ENCODE assay signal across 9 mouse cellular contexts in genomic region chr2:157341554-157342270, GRCm38 (mm10). TPM values are rescaled to one million over a fixed set of nuclear protein-coding genes. Genes with fewer than 3 reads are reported as not detected.
DNase-seq lines count a peak whose midpoint lies in the region; ATAC-seq lines count a peak whose summit lies in the region.
"Had no signal": no experiment of that assay in that cellular context is flagged by ENCODE, and none has a peak within 500 bp of the region (broad histone marks: within the 10 kb centered on the region; RNA-seq: fewer than 3 reads in every experiment).

No protein-coding gene starts in this region.

- no peak overlapping the region for H3K4me2 ChIP-seq in kidney, embryonic 14.5 days (replicated peaks; ENCODE audit: low read depth, low read length)
- H3K4me2 ChIP-seq in limb, embryonic 13.5 days (replicated peaks): no peak overlapping the region

- DNase-seq in kidney, adult 18-20 months: peak; percentile 68
- no peak for DNase-seq in kidney, adult 11 months
- DNase-seq in cerebellum, postnatal 25 days: peak; percentile 76 to 81
- DNase-seq in frontal cortex, postnatal 25 days (ENCODE audit: low spot score in 2 of 2): peak; percentile 61 to 69
- peak; percentile 90 for DNase-seq in neural tube, embryonic 10.5 days (ENCODE audit: extremely low spot score, low spot score)
- peak; percentile 21 for DNase-seq in telencephalon, adult 2 months (ENCODE audit: low read depth, low spot score)

- WGBS in kidney, embryonic 14.5 days: 43% methylated on average over 11 of the region's 11 CpGs
- WGBS in limb, embryonic 13.5 days: 43% methylated on average over 11 of the region's 11 CpGs

- no peaks in the 10 kb centered on the region for H3K4me1 ChIP-seq in kidney, embryonic 14.5 days (ENCODE audit: control insufficient read depth, insufficient read depth, low read length)
- peaks cover 28% of the 10 kb centered on the region for H3K4me1 ChIP-seq in limb, embryonic 13.5 days

- H3K27ac ChIP-seq in kidney, embryonic 14.5 days (ENCODE audit: low read depth, low read length): no peak overlapping the region
- H3K27ac ChIP-seq in limb, embryonic 13.5 days: no peak overlapping the region; the same call in 1 of the 2 replicates

- no peak overlapping the region; the same call in 1 of the 2 replicates for H3K9ac ChIP-seq in kidney, embryonic 14.5 days (ENCODE audit: low read depth, low read length)
- H3K9ac ChIP-seq in limb, embryonic 13.5 days: no peak overlapping the region

- no peaks in the 10 kb centered on the region for H3K36me3 ChIP-seq in kidney, embryonic 14.5 days (ENCODE audit: control insufficient read depth, insufficient read depth, low read length)
- no peaks in the 10 kb centered on the region for H3K36me3 ChIP-seq in limb, embryonic 13.5 days

- no peaks in the 10 kb centered on the region for H3K9me3 ChIP-seq in kidney, embryonic 14.5 days (ENCODE audit: control insufficient read depth, low read length)
- no peaks in the 10 kb centered on the region for H3K9me3 ChIP-seq in limb, embryonic 13.5 days

- no peaks in the 10 kb centered on the region for H3K27me3 ChIP-seq in kidney, embryonic 14.5 days (ENCODE audit: control insufficient read depth, insufficient read depth, low read length)
- H3K27me3 ChIP-seq in limb, embryonic 13.5 days: no peaks in the 10 kb centered on the region

- no peak overlapping the region for H3K4me3 ChIP-seq in kidney, embryonic 14.5 days (ENCODE audit: low read length)
- H3K4me3 ChIP-seq in limb, embryonic 13.5 days: no peak overlapping the region

- peak; percentile 20; the same call in 1 of the 2 replicates for ATAC-seq in kidney, embryonic 14.5 days (ENCODE audit: low FRiP score, low TSS enrichment)
- peak; percentile 37; the same call in 1 of the 2 replicates for ATAC-seq in limb, embryonic 13.5 days (ENCODE audit: low FRiP score, low read depth)

RNA-seq across cellular contexts. Expression of gene Ghrh, which starts 5.6 kb away (rescaled TPM):
- polyA plus RNA-seq in kidney, embryonic 14.5 days (2014; fragmentation: Nextera tagmentation; extraction: Ambion mirVana): not detected in 2 replicates
- 0.57 TPM in 1 of 2 replicates, not detected in the other for polyA plus RNA-seq in limb, embryonic 13.5 days (2015; fragmentation: Nextera tagmentation; extraction: Ambion mirVana)
- polyA plus RNA-seq: stomach, embryonic 14.5 days had no signal

RNA-seq across cellular contexts. Expression of gene Manbal, which starts 25.7 kb away (rescaled TPM):
- polyA plus RNA-seq in kidney, embryonic 14.5 days (2014; fragmentation: Nextera tagmentation; extraction: Ambion mirVana): 38.2 and 62.2 TPM in 2 replicates
- 93.8 and 104 TPM in 2 replicates for polyA plus RNA-seq in limb, embryonic 13.5 days (2015; fragmentation: Nextera tagmentation; extraction: Ambion mirVana)
